Mouse (Mus musculus) spleen, adult 2 months (tissue): ENCODE results near the gene L3mbtl4.

Experiments used
- CTCF ChIP-seq: fragments of 200-500 bp; IDR thresholded peaks from 2 replicates; pipeline ENCODE4 v1.5.1; 2011; ENCODE audit warnings: mild to moderate bottlenecking, inconsistent platforms; ENCODE audit not compliant: insufficient read depth, insufficient read length, insufficient replicate concordance; ENCODE audit errors: extremely low read depth
- POLR2A ChIP-seq: fragments of 200-500 bp; IDR thresholded peaks from 2 replicates; pipeline ENCODE4 v1.6.1; 2011; ENCODE audit warnings: low read depth, low read length, inconsistent platforms

- TF ChIP-seq CTCF (no peak), POLR2A (no peak)
Observed at GRCm38 (mm10) chr17:68422663-68423498, 149.3 kb downstream of the L3mbtl4 start.
